Mouse (Mus musculus): ENCODE results near the gene Dnajb4. TPM values are rescaled to one million over a fixed set of nuclear protein-coding genes. Genes with fewer than 3 reads are reported as not detected.

Gene Dnajb4
- total RNA-seq, 1 experiment = 8.6 TPM

- no peak overlapping the region for H3K4me3 ChIP-seq (ENCODE audit: insufficient read depth in 1 of 2, low read depth in 1 of 2, low read length in 2 of 2, poor library complexity in 1 of 2, severe bottlenecking in 1 of 2)
- peaks cover 39% of the 10 kb centered on the region for H3K36me3 ChIP-seq (ENCODE audit: control insufficient read depth, insufficient read depth, low read length, poor library complexity, severe bottlenecking)
- DNase-seq (ENCODE audit: low read depth, low spot score) = no peak
- H3K9ac ChIP-seq (ENCODE audit: insufficient read depth, low read depth, low read length, poor library complexity, severe bottlenecking) = no peak overlapping the region; the same call in 1 of the 2 replicates
- no peaks in the 10 kb centered on the region for H3K9me3 ChIP-seq (ENCODE audit: control insufficient read depth, insufficient read depth, low read depth, low read length)
- H3K4me1 ChIP-seq (ENCODE audit: control insufficient read depth in 2 of 2, insufficient read depth in 2 of 2, low read length in 2 of 2, poor library complexity in 1 of 2) = 0 out of 4 replicates have a peak, but pooled peaks cover 0 to 2% of the 10 kb centered on the region in 2 experiments
- in situ Hi-C loops (cut with MboI; ENCODE audit: low sequenced_read_pairs in 2 of 2, unreplicated experiment in 2 of 2) = no loop called here
- no peak overlapping the region for H3K27ac ChIP-seq (ENCODE audit: insufficient read depth, low read depth, low read length, poor library complexity, severe bottlenecking)
- no peak for TF ChIP-seq HCFC1 (IDR thresholded peaks at IDR 0.05; ENCODE audit: borderline replicate concordance, insufficient read depth, low read length)
- no peak for TF ChIP-seq MAFK (IDR thresholded peaks at IDR 0.05; ENCODE audit: insufficient read depth, low read depth, low read length)
- no peak for TF ChIP-seq ZC3H11A (IDR thresholded peaks at IDR 0.05; ENCODE audit: borderline replicate concordance, low read depth, low read length)
Measured at GRCm38 (mm10) chr3:152224918-152225317, 14.8 kb upstream of the Dnajb4 start.

- Histone ChIP-seq H3K9ac (ENCODE audit: insufficient read depth, low read depth, low read length, poor library complexity, severe bottlenecking) (no peak overlapping the region), H3K27ac (ENCODE audit: insufficient read depth, low read depth, low read length, poor library complexity, severe bottlenecking) (no peak overlapping the region), H3K4me1 (ENCODE audit: control insufficient read depth in 2 of 2, insufficient read depth in 2 of 2, low read length in 2 of 2, poor library complexity in 1 of 2) (peaks cover 5 to 6% of the 10 kb centered on the region in 2 experiments; a peak in 3 of 4 replicates), H3K36me3 (ENCODE audit: control insufficient read depth, insufficient read depth, low read length, poor library complexity, severe bottlenecking) (peaks cover 10% of the 10 kb centered on the region), H3K9me3 (ENCODE audit: control insufficient read depth, insufficient read depth, low read depth, low read length) (no peaks in the 10 kb centered on the region), H3K4me3 (ENCODE audit: insufficient read depth in 1 of 2, low read depth in 1 of 2, low read length in 2 of 2, poor library complexity in 1 of 2, severe bottlenecking in 1 of 2) (peak overlapping the region in 1 of 2 experiments; percentile 2; a peak in 1 of 4 replicates)
- no peak for DNase-seq (ENCODE audit: low read depth, low spot score)
- in situ Hi-C loops (cut with MboI; ENCODE audit: low sequenced_read_pairs in 2 of 2, unreplicated experiment in 2 of 2) = no loop called here
- TF ChIP-seq ZC3H11A (IDR thresholded peaks at IDR 0.05; ENCODE audit: borderline replicate concordance, low read depth, low read length) (no peak), ZNF384 (IDR thresholded peaks at IDR 0.05; ENCODE audit: low read depth, low read length) (no peak), HCFC1 (IDR thresholded peaks at IDR 0.05; ENCODE audit: borderline replicate concordance, insufficient read depth, low read length) (no peak), CHD2 (IDR thresholded peaks at IDR 0.05; ENCODE audit: low read depth, low read length) (no peak), MAFK (IDR thresholded peaks at IDR 0.05; ENCODE audit: insufficient read depth, low read depth, low read length) (no peak)
Measured at GRCm38 (mm10) chr3:152213416-152213815, 3.3 kb upstream of the Dnajb4 start.

GRCm38 (mm10) chr3:152211731-152212279 lies 1.7 kb upstream of the Dnajb4 start:
- DNase-seq (ENCODE audit: low read depth, low spot score) = no peak
- Histone ChIP-seq H3K9me3 (ENCODE audit: control insufficient read depth, insufficient read depth, low read depth, low read length) (no peaks in the 10 kb centered on the region), H3K36me3 (ENCODE audit: control insufficient read depth, insufficient read depth, low read length, poor library complexity, severe bottlenecking) (peaks cover 12% of the 10 kb centered on the region), H3K27ac (ENCODE audit: insufficient read depth, low read depth, low read length, poor library complexity, severe bottlenecking) (no peak overlapping the region), H3K4me1 (ENCODE audit: control insufficient read depth in 2 of 2, insufficient read depth in 2 of 2, low read length in 2 of 2, poor library complexity in 1 of 2) (peaks cover 6 to 8% of the 10 kb centered on the region in 2 experiments; a peak in 3 of 4 replicates), H3K9ac (ENCODE audit: insufficient read depth, low read depth, low read length, poor library complexity, severe bottlenecking) (peak overlapping the region; percentile 100), H3K4me3 (ENCODE audit: insufficient read depth in 1 of 2, low read depth in 1 of 2, low read length in 2 of 2, poor library complexity in 1 of 2, severe bottlenecking in 1 of 2) (peak overlapping the region; percentile 74 to 96)
- in situ Hi-C loops (cut with MboI; ENCODE audit: low sequenced_read_pairs in 2 of 2, unreplicated experiment in 2 of 2) = no loop called here
- TF ChIP-seq MAFK (IDR thresholded peaks at IDR 0.05; ENCODE audit: insufficient read depth, low read depth, low read length) = no peak
- TF ChIP-seq ZC3H11A (IDR thresholded peaks at IDR 0.05; ENCODE audit: borderline replicate concordance, low read depth, low read length) = no peak
- TF ChIP-seq HCFC1 (IDR thresholded peaks at IDR 0.05; ENCODE audit: borderline replicate concordance, insufficient read depth, low read length) = no peak
- TF ChIP-seq CHD2 (IDR thresholded peaks at IDR 0.05; ENCODE audit: low read depth, low read length) = no peak
- no peak for TF ChIP-seq ZNF384 (IDR thresholded peaks at IDR 0.05; ENCODE audit: low read depth, low read length)

GRCm38 (mm10) chr3:152210728-152211391 lies 758 bp upstream of the Dnajb4 start:
- peak overlapping the region; percentile 100 for H3K9ac ChIP-seq (ENCODE audit: insufficient read depth, low read depth, low read length, poor library complexity, severe bottlenecking)
- H3K9me3 ChIP-seq (ENCODE audit: control insufficient read depth, insufficient read depth, low read depth, low read length) = no peaks in the 10 kb centered on the region
- TF ChIP-seq ZC3H11A (IDR thresholded peaks at IDR 0.05; ENCODE audit: borderline replicate concordance, low read depth, low read length) = no peak
- no peak for TF ChIP-seq ZNF384 (IDR thresholded peaks at IDR 0.05; ENCODE audit: low read depth, low read length)
- no peak for TF ChIP-seq HCFC1 (IDR thresholded peaks at IDR 0.05; ENCODE audit: borderline replicate concordance, insufficient read depth, low read length)
- no peak for TF ChIP-seq MAFK (IDR thresholded peaks at IDR 0.05; ENCODE audit: insufficient read depth, low read depth, low read length)
- no peak for TF ChIP-seq CHD2 (IDR thresholded peaks at IDR 0.05; ENCODE audit: low read depth, low read length)
- H3K4me1 ChIP-seq (ENCODE audit: control insufficient read depth in 2 of 2, insufficient read depth in 2 of 2, low read length in 2 of 2, poor library complexity in 1 of 2) = peaks cover 6 to 8% of the 10 kb centered on the region in 2 experiments; a peak in 3 of 4 replicates
- DNase-seq (ENCODE audit: low read depth, low spot score) = peak; percentile 68
- H3K36me3 ChIP-seq (ENCODE audit: control insufficient read depth, insufficient read depth, low read length, poor library complexity, severe bottlenecking) = peaks cover 12% of the 10 kb centered on the region
- in situ Hi-C loops (cut with MboI; ENCODE audit: low sequenced_read_pairs in 2 of 2, unreplicated experiment in 2 of 2) = no loop called here
- peak overlapping the region; percentile 74 to 96 for H3K4me3 ChIP-seq (ENCODE audit: insufficient read depth in 1 of 2, low read depth in 1 of 2, low read length in 2 of 2, poor library complexity in 1 of 2, severe bottlenecking in 1 of 2)
- H3K27ac ChIP-seq (ENCODE audit: insufficient read depth, low read depth, low read length, poor library complexity, severe bottlenecking) = peak overlapping the region; percentile 94

All from ES-E14 (cell line).